Mouse (Mus musculus) lung, postnatal 10 days (tissue): ENCODE data around the gene Plekhg6.

Experiments used
- DNase-seq: peaks from one replicate; pipeline ENCODE4 v3.0.0; 2021

Plekhg6 gene

DNA sequence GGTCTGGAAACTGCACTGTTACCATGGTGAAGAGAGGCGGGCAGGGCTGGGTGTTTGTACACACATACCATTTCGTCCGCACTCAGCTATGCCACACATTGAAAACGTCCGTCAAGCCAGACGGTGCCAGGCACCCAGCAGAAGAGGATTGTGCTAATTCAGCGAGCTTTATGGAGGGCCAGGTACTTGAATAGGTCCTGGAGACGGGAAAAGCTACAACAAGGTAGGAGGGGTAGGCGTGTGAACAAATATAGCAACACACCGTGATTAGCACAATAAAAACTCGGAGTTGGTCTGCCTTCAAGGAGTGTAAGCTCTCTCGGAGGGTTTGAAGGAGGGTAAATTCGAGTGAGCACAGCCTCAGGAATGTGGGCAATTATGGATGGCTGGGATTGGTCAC is 57.8 kb downstream of the Plekhg6 start:
- DNase-seq, result peak; percentile 69

DNA sequence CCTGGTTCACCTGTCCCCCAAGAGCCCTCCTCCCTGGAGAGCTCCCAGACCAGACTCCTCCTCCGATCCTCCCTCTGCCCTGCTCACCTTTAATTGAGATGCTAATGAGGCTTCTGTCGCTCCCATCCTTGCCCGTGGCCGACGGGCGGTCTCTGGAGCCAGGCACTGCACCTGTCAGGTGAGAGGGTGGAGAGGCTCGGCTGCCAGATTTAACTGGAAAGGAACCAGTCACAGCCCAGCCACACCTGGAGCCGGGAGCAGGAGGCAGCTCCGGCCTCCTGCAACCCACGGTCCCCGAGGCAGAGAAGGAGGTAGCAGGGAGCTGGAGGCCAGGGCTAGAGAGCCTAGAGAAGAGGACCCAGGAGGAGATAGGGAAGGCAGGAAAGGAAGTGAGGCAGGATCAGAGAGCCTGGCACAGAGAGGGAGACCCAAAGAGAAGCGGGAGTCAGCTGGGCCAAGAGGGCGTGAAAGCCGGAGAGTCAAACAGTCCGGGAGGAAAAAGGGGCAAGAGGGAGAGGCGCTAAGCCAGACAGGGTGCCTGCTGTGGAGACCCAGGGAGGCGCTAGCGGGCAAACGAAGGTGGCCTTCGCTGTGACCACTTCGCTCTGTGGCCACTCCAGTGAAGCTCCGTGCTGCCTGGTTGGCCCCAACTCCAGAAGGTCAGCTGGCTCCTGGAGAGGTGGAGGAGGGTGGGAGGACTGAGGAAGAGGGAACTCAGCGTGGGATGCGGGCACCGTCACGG is 59.3 kb downstream of the Plekhg6 start:
- DNase-seq, result peak; percentile 64

DNA sequence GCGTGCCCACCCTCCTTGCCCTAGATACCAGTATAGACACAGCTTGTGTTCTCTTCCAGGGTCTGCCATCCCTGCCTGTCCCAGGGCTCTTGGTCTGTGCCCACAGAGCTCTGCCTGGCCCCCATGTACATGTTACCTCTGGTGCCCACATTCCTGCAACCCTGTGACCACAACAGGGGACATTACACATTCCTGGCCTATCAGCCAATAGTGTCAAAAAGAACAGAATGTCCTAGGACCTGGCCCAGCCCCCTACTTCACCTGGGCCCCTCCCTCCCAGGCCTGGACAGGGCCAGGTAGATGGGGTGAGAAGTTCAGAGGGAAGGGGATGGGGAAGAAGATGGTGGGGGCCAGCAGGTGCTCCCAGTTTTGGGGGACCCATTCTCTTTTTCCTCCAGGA is 60.3 kb downstream of the Plekhg6 start, which contains the start of gene Scnn1a:
TSS of gene Scnn1a (plus strand) at position 337 of the 400 bp plus-strand sequence.
- DNase-seq, result peak; percentile 71

DNA sequence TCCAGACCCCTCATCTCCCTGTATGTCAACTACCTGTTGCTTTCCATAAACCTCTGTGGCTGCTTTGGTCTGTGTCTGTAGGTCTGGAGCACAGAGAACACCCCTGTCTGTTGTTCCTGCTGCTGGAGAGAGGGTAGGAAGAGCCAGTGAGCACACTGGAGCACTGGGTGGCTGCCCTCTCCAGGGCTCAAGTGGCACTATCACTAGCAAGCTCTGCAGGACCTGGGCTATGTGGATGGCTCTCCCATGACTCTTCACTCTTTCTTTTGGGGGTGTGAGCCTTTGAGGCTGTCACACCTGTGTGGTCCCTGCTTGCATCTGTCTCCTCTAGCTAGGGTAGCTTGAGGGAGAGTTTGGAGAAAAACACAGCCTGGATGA is 60.7 kb downstream of the Plekhg6 start:
- no peak for DNase-seq

DNA sequence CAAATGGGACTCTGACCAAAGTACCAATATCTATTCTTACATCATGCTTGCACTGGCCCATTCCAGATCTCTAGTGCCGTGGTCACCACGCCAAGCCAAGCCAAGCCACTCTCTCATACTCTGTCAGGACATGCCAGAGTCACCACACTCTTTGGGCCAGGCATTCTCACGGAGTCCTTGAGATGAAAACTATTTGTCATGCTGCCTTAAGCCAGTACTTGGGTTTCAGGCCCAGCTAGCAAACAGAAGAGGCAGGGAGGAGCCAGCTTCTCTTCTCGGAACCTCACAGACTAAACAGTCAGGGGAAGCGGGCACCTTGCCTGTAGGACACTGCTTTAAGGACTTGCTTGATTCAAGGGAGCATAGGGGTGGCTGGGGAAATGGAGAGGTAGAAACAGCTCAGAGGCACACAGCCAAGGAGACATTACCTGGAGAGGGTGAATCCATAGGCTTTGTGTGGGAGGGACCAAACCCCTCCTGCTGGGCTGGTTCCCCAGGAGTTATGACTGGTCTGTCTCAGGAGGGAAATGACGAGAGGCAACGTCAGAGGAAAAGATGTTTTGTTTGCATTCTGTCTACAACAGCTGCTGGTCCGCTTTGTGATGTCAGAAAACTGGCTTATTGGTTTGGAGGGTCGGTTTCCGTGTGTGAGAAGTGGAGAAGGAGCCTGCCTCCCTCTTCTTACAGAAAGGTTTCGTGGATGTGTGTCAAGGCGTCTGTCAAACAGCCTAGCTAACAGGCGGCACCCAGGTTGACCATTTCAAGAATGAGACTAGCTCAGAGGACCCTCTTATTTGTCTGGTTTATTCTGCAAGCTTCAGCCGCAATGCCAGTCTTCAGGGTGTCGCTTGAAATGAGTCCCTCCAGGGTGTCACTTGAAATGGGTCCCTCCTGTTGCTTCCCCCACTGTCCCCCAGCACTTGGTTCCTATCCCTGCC is 61.3 kb downstream of the Plekhg6 start:
- peak; percentile 82 for DNase-seq

DNA sequence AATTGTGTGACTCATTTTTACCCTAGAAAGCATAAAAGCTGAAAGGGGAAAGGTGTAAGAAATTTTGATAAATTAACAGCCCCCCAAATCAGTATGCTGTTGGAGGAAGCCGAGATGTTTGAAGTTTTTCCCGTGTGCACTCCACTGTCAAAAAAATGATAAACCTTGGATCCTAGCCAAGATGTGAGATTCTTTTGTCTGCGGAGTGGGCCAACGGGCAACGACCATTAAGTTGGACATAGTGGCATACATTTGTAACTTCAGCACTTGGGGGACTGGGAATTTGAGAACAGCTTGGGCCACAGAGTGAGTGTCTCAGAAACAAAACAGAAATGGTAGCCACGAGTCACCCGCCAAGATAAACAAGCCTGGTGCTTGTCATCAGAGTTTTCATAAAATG is 63.5 kb downstream of the Plekhg6 start:
- DNase-seq, result no peak

DNA sequence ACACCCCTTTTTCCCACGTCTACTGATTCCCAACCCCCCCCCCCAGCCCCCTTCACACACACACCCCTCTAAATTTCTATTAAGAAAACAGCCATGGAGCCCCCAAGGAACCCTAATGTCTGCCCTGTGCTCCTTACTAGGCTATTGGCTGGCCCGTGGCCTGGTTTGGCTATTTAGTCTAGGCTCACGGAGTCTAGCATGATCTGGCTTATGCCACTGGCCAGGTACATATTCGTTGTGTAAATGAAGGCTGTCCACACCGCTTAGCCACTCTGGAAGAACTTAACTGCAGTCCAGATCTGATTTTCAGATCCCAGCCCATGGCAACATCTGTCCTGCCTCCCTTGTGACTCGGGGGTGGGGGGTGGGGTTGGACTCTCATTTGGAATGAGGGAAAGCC is 65.8 kb downstream of the Plekhg6 start:
- DNase-seq, result no peak

DNA sequence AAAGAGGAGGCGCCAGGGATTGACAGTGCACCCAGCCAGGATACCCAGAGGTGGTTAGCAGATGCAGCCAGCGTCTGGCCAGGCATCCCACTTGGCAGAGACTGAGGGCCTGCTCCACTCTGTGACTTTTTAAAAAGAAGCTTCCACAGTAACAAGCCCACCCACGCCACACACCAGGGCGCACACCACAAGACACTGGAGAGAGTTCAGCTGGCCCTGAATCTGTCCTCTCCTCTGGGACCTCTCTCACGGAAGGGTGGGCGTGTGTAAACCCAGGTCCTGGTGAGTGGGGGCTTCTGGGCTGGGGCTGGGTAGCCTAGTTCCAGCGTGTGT is 66.4 kb downstream of the Plekhg6 start:
- peak; percentile 62 for DNase-seq

DNA sequence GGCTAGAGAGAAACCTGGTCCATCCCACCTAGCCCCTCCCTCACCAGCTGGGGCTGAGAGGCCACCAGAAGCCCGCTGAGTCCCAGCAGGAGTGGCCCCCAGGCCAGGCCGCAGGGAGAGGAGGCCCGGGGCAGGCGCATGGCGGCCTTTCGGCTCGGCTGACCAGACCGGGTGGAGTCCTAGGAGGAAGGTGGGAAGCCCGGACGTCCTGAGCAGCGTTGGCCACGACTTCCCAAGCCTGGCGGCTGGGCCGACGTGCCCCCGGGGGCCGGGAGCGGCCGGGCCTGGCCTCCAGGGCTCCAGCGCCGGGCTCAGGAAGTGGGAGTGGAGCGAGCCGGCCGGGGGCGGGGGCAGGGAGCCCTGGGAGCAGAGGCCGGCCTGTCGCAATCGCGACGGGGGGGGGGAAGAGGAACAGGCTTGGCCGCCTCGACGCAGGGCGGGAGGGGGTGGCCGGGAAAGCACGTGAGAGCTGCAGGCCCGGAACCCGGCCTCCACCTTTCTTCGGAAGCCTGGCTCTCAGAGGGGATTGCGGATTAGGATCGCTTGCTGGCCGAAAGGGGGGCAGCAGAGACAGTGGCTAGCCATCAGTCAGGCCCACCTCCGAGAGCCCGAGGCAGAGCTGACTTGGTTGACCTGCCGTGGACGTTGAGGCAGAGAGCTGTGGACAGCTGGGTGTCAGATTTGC is 66.9 kb downstream of the Plekhg6 start, which contains the start of gene Ltbr:
TSS of gene Ltbr (minus strand) at position 340 of the 685 bp plus-strand sequence.
- peak; percentile 95 for DNase-seq
